Mouse (Mus musculus) limb, embryonic 15.5 days (tissue): ENCODE results near the gene Lrch3. TPM values are rescaled to one million over a fixed set of nuclear protein-coding genes. Genes with fewer than 3 reads are reported as not detected.
A peak's percentile ranks its signal among the peaks of the same experiment; 100 is the strongest.
"Not testable (repeated sequence)": the region's sequence is repeated elsewhere in the genome, so short reads cannot be mapped to it uniquely, and the experiment has no call there.

Experiments
- ATAC-seq: fragments of 200-750 bp; cut with Nextera tagmentation; 2 replicates; pipeline ENCODE4 v1.8.0; 2017; ENCODE audit warnings: low read depth, moderate TSS enrichment; ENCODE audit not compliant: insufficient number of reproducible peaks, low FRiP score, low TSS enrichment
- H3K27ac ChIP-seq: fragments of 300-500 bp; sonication (generic); 2 replicates; pipeline ENCODE4 v1.5.1; 2015; ENCODE audit warnings: moderate library complexity, mild to moderate bottlenecking, inconsistent platforms
- H3K27me3 ChIP-seq: fragments of 300-500 bp; sonication (generic); 2 replicates; pipeline ENCODE4 v1.6.1; 2015; ENCODE audit warnings: inconsistent platforms
- H3K36me3 ChIP-seq: fragments of 300-500 bp; sonication (generic); 2 replicates; pipeline ENCODE4 v1.6.1; 2015; ENCODE audit warnings: inconsistent platforms
- H3K4me1 ChIP-seq: fragments of 300-500 bp; sonication (generic); 2 replicates; pipeline ENCODE4 v1.6.1; 2015; ENCODE audit warnings: inconsistent platforms
- H3K4me2 ChIP-seq: fragments of 300-500 bp; sonication (generic); 2 replicates; pipeline ENCODE4 v1.6.1; 2015; ENCODE audit warnings: mild to moderate bottlenecking, inconsistent platforms
- H3K4me3 ChIP-seq: fragments of 300-500 bp; sonication (generic); 2 replicates; pipeline ENCODE4 v1.5.1; 2015; ENCODE audit warnings: mild to moderate bottlenecking, inconsistent platforms
- H3K9ac ChIP-seq: fragments of 300-500 bp; sonication (generic); 2 replicates; pipeline ENCODE4 v1.6.1; 2015; ENCODE audit warnings: inconsistent platforms
- H3K9me3 ChIP-seq: fragments of 300-500 bp; sonication (generic); 2 replicates; pipeline ENCODE4 v1.6.1; 2016; ENCODE audit warnings: inconsistent platforms
- WGBS: fragments of 180-500 bp; shearing (Covaris S2); methylation state at CpG from one replicate; pipeline ENCODE4 v1.1.7; 2015; 5-methylcytosine and 5-hydroxymethylcytosine counted together
- polyA plus RNA-seq: library from polyadenylated mRNA; unstranded; fragments of >200 nt; fragmentation: Nextera tagmentation; extraction: Ambion mirVana; gene quantifications from 2 replicates; pipeline ENCODE4 v1.2.1, GENCODE M21; 2015

Gene Lrch3
- 23.1 TPM in 2 replicates for polyA plus RNA-seq

DNA sequence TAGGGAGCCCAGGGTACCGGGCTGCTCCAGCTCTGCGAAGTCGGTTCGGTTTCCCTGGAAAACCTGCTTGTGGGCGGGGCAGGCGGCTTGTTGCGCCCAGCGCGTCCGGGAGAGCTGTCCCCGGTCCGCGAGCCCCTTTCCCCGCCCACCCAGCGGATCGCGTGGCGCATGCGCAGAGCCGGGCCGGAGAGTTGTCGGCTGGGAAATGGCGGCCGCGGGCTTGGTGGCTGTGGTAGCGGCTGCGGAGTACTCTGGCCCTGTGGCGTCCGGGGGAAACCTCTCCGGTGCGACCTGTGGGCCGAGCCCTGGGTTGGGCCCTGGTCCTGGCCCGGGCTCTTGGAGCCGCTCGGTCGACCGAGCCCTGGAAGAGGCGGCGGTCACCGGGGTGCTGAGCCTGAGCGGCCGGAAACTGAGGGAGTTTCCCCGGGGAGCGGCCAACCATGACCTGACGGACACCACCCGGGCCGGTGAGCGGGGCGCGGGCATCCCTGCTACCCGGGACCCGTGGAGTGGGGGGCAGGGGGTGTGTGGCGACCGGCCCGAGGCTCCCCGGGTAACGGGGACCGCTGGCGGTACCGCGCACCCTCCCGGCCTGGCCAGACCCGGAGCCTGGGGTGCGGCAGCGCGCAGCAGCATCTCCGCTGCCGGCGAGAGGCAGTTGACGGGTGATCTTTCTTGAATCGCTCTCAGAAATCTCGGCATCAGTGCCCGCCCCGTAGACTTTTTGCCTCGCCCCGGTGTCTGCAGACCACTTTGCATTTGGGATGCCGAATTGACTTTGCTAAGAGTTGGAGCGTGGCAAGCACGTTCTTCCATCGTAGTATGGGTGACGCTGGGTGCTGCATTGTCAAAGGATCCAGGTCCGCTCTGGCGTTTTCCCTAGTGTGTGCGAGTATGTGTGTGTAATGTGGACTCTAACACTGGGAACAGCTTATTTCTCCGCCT is at the start of gene Lrch3:
Gene Lrch3, plus strand, starts transcription at position 164 of the 945 bp plus-strand sequence.
- Histone ChIP-seq H3K4me1 (peaks cover 5% of the 10 kb centered on the region; the same call in 1 of the 2 replicates), H3K36me3 (no peaks in the 10 kb centered on the region), H3K9me3 (no peaks in the 10 kb centered on the region), H3K9ac (peak within 1 kb of the TSS; percentile 93), H3K4me2 (peak within 1 kb of the TSS; percentile 76), H3K27me3 (no peaks in the 10 kb centered on the region), H3K4me3 (peak within 1 kb of the TSS; percentile 85), H3K27ac (peak within 1 kb of the TSS; percentile 91)
- under 1% methylated on average over 85 of the region's 85 CpGs for WGBS
- ATAC-seq, result peak; percentile 89

DNA sequence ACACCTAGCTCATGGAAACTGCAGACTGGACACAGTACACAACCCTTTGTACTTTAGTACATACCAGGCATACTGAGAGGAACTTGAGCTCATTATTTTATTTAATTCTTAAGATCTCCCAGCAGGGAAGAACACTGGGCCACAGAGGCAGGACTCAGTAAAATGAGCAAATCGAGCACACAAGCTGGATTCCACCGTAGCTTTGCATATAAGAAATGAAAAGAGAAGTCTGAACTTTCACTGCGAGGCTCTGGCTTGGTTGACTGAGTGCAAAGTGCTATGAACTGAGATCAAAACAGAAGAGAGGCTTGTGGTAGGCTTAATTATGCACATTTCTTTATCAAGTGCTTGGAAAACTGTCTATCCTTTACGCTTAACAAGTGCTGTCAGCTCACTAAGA is 48.5 kb upstream of the Lrch3 start:
- no peak for ATAC-seq
- Histone ChIP-seq H3K9me3 (no peaks in the 10 kb centered on the region), H3K4me3 (no peak overlapping the region), H3K4me2 (no peak overlapping the region), H3K9ac (no peak overlapping the region), H3K4me1 (peaks cover 17% of the 10 kb centered on the region), H3K27me3 (no peaks in the 10 kb centered on the region), H3K36me3 (peaks cover 12% of the 10 kb centered on the region; the same call in 1 of the 2 replicates), H3K27ac (no peak overlapping the region)
- 86% methylated on average over 4 of the region's 4 CpGs for WGBS

DNA sequence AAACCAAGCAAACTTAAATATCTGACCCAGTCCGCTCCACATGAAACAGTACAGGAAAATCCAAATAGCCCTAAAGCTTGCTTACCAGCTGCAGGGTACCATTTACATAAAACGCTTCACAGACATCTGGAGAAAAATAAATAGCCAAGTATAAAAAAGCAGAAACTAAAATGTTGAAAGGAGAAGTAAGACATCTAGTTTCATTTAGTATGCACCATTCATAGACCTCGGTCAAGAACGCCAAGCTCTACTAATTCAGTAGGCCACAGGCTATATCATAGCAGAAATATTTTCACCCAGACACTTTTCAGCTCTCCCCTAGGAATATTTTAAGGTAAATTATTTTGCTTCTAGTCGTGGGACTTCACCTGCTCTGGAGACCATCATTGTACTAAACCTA is 47.2 kb upstream of the Lrch3 start:
- Histone ChIP-seq H3K4me2 (peak overlapping the region; percentile 85; the same call in 1 of the 2 replicates), H3K4me1 (peaks cover 17% of the 10 kb centered on the region), H3K36me3 (peaks cover 5% of the 10 kb centered on the region; the same call in 1 of the 2 replicates), H3K9ac (no peak overlapping the region), H3K27me3 (no peaks in the 10 kb centered on the region), H3K4me3 (no peak overlapping the region; the same call in 1 of the 2 replicates), H3K27ac (no peak overlapping the region), H3K9me3 (no peaks in the 10 kb centered on the region)
- WGBS, result 81% methylated on average over 5 of the region's 5 CpGs
- no peak for ATAC-seq

DNA sequence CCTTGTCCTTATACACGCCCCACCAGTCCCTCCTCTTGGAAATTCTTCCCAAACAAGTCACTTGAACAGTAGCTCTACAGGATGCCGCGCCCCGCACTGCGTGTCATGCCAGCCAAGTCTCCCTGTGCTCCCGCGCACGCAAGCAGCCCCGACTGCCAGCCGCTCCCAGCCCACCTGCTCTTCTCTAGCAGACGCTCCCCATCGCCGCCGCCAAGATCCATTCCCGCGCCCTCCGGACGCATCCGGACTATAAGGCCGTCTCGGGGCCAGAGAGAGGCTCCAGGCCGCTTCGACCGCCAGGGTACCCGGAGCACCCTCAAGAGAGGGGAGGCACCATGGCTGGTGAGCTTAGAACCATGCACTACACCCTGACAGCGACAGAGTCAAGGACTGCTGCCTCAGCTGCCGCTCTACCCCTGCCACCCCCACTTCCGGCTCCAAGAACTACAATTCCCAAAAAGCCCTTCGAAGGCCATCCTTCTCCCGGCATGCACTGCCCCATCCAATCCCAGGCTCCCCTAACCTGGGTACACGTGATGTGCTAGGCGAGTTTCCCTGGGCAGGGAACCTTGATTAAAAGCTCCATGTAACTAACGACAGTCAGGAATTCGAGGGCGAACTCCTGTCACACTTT is 45.9 kb upstream of the Lrch3 start:
- Histone ChIP-seq H3K27ac (peak overlapping the region; percentile 88), H3K27me3 (no peaks in the 10 kb centered on the region), H3K4me1 (peaks cover 17% of the 10 kb centered on the region), H3K9me3 (no peaks in the 10 kb centered on the region), H3K9ac (peak overlapping the region; percentile 74), H3K4me2 (peak overlapping the region; percentile 85), H3K4me3 (peak overlapping the region; percentile 94), H3K36me3 (peaks cover 5% of the 10 kb centered on the region; the same call in 1 of the 2 replicates)
- under 1% methylated on average over 35 of the region's 35 CpGs for WGBS
- ATAC-seq, result peak; percentile 97

DNA sequence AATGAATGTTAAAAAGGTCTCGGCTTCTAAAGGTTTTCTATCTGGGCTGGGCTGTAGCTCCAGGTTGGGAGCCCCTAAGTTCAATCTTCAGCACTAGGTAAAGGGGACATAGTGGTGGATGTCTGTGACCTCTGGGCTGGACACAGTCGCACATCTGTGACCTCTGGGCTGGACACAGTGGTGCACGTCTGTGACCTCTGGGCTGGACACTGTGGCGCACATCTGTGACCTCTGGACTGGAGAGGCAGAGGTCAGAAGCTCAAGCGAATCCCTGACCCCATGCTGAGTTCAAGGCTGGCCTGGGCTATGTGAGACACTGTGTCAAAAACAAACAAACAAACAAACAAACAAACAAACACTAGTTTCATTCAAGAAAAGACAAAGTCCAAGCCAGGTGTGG is 43.7 kb upstream of the Lrch3 start:
- no peak for ATAC-seq

DNA sequence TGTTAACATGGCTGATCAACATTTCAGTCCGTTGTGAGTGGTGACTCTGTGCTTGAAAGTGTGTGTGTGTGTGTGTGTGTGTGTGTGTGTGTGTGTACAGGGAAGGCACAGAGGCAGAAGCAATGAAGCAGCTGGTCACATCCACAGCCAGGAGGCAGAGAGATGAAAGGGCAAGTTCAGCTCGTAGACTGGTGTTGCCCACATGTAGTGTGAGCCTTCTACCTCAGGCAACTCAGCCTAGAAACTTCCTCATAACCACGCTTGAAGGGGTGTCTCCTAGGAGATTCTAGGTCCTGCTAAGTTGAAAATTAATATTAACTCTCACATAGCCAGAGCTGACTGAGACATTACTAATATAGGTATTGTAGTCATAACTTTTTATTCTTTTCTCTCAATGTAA is 40.5 kb upstream of the Lrch3 start:
- WGBS, result 53% methylated on average over 3 of the region's 3 CpGs
- no peaks in the 10 kb centered on the region for H3K36me3 ChIP-seq
- no peak overlapping the region for H3K4me3 ChIP-seq
- no peaks in the 10 kb centered on the region for H3K27me3 ChIP-seq
- H3K4me1 ChIP-seq, result peaks cover 7% of the 10 kb centered on the region
- no peaks in the 10 kb centered on the region for H3K9me3 ChIP-seq
- no peak for ATAC-seq
- H3K4me2 ChIP-seq, result no peak overlapping the region
- no peak overlapping the region for H3K27ac ChIP-seq
- H3K9ac ChIP-seq, result no peak overlapping the region

More for the DNA sequence above, 43.7 kb upstream of the Lrch3 start:
- 64% methylated on average over 5 of the region's 5 CpGs for WGBS
- Histone ChIP-seq H3K27me3 (no peaks in the 10 kb centered on the region), H3K27ac (no peak overlapping the region), H3K4me1 (peaks cover 17% of the 10 kb centered on the region), H3K4me3 (no peak overlapping the region), H3K9me3 (no peaks in the 10 kb centered on the region), H3K36me3 (no peaks in the 10 kb centered on the region), H3K4me2 (no peak overlapping the region), H3K9ac (no peak overlapping the region)

DNA sequence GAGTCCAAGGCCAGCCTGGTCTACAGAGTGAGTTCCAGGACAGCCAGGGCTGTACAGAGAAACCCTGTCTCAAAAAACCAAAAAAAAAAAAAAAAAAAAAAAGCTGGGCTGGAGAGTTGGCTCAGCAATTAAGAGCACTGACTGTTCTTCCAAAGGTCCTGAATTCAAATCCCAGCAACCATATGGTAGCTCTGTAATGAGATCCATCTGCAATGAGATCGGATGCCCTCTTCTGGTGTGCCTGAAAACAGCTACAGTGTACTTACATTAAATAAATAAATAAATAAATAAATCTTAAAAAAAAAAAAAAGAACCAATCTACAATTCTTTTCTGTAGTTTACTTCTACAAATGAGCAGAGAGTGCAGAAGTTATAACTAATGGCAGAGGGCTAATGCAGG is 38.6 kb upstream of the Lrch3 start:
- H3K4me3 ChIP-seq, H3K36me3 ChIP-seq, H3K4me2 ChIP-seq, H3K9me3 ChIP-seq, H3K27ac ChIP-seq, H3K9ac ChIP-seq, ATAC-seq, H3K27me3 ChIP-seq: not testable (repeated sequence)
- 76% methylated on average over 1 of the region's 1 CpGs for whole genome bisulfite sequencing
- H3K4me1 ChIP-seq, result peaks cover 13% of the 10 kb centered on the region

DNA sequence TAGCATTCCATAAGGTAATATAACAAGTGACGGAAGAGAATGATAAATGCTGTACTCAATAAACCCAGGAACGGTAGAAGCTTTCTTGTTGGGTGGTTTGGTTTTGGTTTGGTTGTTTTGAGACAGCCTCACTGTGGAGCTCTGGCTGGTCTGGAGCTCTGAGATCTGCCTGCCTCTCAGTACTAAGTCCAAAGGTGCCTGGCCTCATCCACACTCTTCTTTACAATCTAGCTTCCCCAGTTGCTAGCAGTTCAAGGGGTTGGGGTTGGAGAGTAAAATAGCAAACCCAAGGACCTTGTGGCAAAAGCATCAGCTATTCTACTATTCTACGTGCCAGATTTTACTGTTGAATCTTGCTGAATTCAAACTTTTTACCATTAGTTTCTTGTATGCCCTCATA is 38.1 kb upstream of the Lrch3 start:
- no peaks in the 10 kb centered on the region for H3K36me3 ChIP-seq
- H3K9me3 ChIP-seq, result no peaks in the 10 kb centered on the region
- WGBS, result 92% methylated on average over 3 of the region's 3 CpGs
- H3K9ac ChIP-seq, result no peak overlapping the region
- ATAC-seq, result no peak
- H3K4me3 ChIP-seq, result no peak overlapping the region
- no peak overlapping the region for H3K4me2 ChIP-seq
- no peaks in the 10 kb centered on the region for H3K27me3 ChIP-seq
- peaks cover 17% of the 10 kb centered on the region for H3K4me1 ChIP-seq
- H3K27ac ChIP-seq, result no peak overlapping the region

DNA sequence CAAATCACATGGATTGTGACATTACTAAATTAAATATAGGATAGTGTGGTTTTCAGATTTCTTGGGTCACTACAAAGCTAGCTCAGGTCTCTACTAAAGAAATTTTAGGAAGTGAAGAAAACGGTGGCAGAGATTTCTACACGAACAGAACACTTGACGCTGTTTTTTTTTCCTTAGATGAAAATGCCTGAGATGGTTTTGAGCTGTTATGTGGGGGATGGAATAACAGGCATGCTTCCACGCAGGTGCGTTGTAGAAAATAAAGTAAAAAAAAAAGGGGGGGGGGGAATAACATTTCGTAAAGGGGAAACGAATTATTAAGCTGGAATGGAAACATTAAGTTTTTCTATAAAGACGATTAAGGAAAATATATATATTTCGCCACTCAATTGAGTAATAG is 37.1 kb upstream of the Lrch3 start:
- H3K27me3 ChIP-seq, result no peaks in the 10 kb centered on the region
- no peaks in the 10 kb centered on the region for H3K9me3 ChIP-seq
- WGBS, result 18% methylated on average over 9 of the region's 9 CpGs
- H3K36me3 ChIP-seq, result no peaks in the 10 kb centered on the region
- no peak for ATAC-seq
- H3K4me3 ChIP-seq, result peak overlapping the region; percentile 87
- peak overlapping the region; percentile 82; the same call in 1 of the 2 replicates for H3K9ac ChIP-seq
- peak overlapping the region; percentile 75 for H3K4me2 ChIP-seq
- peaks cover 19% of the 10 kb centered on the region for H3K4me1 ChIP-seq
- peak overlapping the region; percentile 92; the same call in 1 of the 2 replicates for H3K27ac ChIP-seq

DNA sequence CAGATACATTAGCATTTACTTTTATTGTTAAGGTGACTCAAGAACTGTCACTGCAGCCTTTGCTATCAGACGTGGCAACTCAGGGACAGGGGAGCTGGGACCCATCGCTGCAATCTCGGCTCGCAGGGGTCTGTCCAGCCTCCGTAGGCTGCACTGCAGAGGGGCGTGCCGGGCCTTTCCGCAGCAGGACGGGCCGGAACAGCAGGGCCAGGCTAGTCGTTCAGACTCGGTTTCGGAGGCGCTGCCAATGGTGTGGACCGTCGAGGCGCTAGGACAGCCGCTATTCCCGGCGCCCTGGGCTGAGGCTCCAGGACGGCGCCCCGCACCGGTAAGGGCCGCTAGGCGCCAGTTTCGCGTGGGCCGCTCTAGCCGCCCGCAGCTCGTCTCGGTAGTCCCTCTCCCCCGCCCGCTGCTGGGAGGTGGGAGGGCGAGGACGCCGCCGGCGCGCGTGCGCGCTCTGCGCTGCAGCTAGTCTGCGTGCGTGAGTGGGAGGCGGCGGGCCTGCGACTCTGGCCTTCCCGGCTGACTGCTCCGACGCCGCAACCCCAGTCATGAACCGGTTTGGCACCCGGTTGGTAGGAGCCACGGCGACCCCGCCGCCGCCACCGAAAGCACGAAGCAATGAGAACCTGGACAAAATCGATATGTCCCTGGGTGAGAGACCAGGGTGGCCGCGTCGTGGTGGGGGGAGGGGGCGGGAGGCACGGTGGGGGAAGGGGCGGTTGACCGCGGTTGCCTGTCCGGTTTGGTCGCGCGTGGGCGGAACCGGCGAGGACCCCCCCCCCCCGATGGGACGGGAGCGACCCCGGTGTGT is 36.4 kb upstream of the Lrch3 start, which contains the start of the genes Fyttd1 and Rubcn:
Gene Fyttd1, plus strand, starts transcription at position 158 of the 814 bp plus-strand sequence.
Gene Rubcn, minus strand, starts transcription at position 424 of the 814 bp plus-strand sequence.
- Histone ChIP-seq H3K4me3 (peak within 1 kb of the TSS; percentile 87), H3K9ac (peak within 1 kb of the TSS; percentile 82), H3K9me3 (no peaks in the 10 kb centered on the region), H3K27me3 (no peaks in the 10 kb centered on the region), H3K36me3 (no peaks in the 10 kb centered on the region), H3K27ac (peak within 1 kb of the TSS; percentile 92), H3K4me2 (peak within 1 kb of the TSS; percentile 75), H3K4me1 (peaks cover 20% of the 10 kb centered on the region)
- under 1% methylated on average over 57 of the region's 83 CpGs for WGBS
- peak; percentile 96 for ATAC-seq

DNA sequence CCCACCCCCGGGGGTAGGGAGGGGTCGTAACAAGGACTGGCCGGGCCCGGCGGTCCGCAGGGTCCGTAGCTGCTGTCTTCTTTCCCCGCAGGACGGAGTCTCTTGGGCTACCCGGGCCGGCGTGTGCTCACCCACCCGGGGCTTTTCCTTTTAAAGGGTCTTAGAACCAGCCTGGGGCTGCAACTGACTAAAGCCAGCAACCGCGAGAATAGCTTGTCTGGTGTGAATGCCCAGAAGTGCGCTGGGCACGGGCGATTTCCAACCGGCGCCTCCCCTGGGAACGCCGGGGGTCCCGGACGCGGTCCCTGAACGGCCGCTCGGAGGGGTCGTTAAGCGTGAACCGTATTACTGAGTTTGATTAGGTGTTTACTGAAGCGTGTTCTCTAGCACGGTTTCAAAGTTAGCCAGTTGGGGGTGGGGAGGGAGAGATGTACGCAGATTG is 35.7 kb upstream of the Lrch3 start:
- peak overlapping the region; percentile 92 for H3K27ac ChIP-seq
- no peaks in the 10 kb centered on the region for H3K36me3 ChIP-seq
- peak overlapping the region; percentile 75 for H3K4me2 ChIP-seq
- H3K4me3 ChIP-seq, result peak overlapping the region; percentile 87
- WGBS, result under 1% methylated on average over 33 of the region's 34 CpGs
- H3K27me3 ChIP-seq, result no peaks in the 10 kb centered on the region
- peaks cover 20% of the 10 kb centered on the region for H3K4me1 ChIP-seq
- H3K9me3 ChIP-seq, result no peaks in the 10 kb centered on the region
- peak overlapping the region; percentile 82 for H3K9ac ChIP-seq
- ATAC-seq, result peak; percentile 8; the same call in 1 of the 2 replicates
